Mouse (Mus musculus) ES-E14 (cell line): ENCODE measurements at regions not wholly inside any gene's neighbourhood (a gene's known extent, or its start where the extent isn't known, plus 50 kb on each side); places are given as distances from the start of the nearest gene placed in this dataset.

Experiments
- HCFC1 ChIP-seq: IDR thresholded peaks from 2 replicates; pipeline ENCODE4 v1.6.1; 2012; ENCODE audit warnings: low read length, inconsistent platforms, borderline replicate concordance; ENCODE audit not compliant: insufficient read depth
- MAFK ChIP-seq: IDR thresholded peaks from 2 replicates; pipeline ENCODE4 v1.6.1; 2014; ENCODE audit warnings: mild to moderate bottlenecking, low read depth, low read length, inconsistent platforms; ENCODE audit not compliant: insufficient read depth
- ZC3H11A ChIP-seq: IDR thresholded peaks from 2 replicates; pipeline ENCODE4 v1.6.1; 2012; ENCODE audit warnings: low read depth, mild to moderate bottlenecking, inconsistent platforms, low read length, borderline replicate concordance
- ZNF384 ChIP-seq: IDR thresholded peaks from 2 replicates; pipeline ENCODE4 v1.6.1; 2012; ENCODE audit warnings: low read depth, low read length, inconsistent platforms

- TF ChIP-seq ZNF384 (no peak), MAFK (no peak), HCFC1 (no peak), ZC3H11A (no peak)
Measured at GRCm38 (mm10) chr4:71332672-71333071, 425.1 kb downstream of the Gm11232 start.
